Mouse (Mus musculus) brain, embryonic 18.5 days (tissue): ENCODE results near the gene Nfia.

Experiments used
- DNase-seq: peaks from one replicate; pipeline ENCODE4 v3.0.0-alpha.2; 2012; ENCODE audit warnings: low read depth, low spot score

The Nfia gene

DNA sequence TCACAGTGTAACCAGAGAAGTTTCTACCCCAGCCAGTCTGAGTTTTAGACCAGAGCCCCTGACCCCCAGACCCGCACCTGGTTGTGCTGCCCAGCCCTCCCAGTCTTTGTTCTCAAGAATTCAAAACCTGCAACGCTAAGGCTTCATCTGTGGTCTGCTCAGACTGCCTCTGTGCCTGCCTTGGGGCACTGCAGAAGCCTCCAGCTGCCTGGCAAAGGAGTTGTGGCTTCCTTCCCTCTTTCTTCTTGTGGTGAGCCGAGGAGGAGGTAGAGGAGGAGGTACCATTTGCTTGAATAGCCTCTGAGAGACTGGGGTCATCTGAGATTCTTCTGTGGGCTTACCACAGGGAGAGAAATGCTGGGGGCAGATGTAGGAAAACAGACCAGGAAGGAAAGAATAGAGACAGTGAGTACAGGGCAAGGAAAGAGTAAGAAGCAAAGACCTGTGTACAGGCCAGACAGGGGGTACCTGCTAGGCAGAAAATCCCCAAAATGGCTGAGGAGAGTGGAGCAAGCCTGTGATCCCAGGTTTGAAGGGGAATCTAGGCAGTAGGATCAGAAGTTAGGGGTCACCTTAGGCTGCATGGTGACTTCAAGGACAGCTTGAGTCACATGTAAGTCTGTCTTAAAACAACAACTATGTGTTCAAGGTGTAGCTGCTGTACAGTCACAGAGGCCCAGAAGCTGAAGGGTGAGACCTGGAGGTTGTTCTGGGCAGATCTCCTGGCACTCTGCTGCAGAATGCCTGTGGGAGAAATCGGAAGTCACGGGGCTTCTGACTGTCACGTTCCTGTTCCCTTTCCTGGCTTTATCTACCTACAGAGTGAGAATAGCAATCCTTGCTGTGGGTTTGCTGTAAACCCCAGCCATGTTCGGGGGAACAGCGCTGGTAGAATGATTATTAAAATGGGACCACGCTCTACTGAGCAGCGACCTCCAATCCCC, 328.9 kb downstream of the Nfia start:
- DNase-seq, result no peak

DNA sequence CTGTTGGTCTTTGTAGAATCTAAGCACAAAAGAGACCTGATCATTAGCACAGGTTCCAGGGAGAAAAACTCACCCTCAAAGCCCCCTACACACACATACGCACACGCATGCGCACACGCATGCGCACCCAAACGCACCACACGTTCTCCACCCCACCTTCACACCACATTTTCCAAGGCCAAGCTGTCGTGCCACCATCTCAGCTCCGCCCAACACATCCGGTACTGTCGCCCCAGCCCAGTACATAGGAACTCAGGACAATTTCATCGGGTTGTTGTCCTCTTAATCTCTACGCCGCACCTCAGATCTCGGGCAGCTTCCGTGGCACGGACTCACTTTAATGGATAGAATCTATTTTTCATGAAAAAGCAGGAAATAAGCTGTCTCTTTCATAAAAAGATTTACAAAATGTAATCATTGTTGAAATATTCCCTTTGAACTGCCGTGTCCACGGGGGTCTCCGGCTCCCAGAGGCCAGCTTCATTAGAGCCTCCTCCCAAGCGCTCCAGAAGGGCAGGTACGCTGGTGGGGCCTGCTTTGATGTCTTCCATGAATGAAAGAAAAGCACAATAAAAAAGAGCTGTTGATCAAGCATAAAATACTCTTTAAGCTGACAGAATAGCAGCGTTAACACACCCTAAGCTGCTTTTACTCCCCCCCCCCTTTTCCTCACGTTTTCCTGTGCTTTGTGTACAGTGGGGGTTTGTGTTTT, 330.2 kb downstream of the Nfia start:
- DNase-seq, result peak; percentile 39

DNA sequence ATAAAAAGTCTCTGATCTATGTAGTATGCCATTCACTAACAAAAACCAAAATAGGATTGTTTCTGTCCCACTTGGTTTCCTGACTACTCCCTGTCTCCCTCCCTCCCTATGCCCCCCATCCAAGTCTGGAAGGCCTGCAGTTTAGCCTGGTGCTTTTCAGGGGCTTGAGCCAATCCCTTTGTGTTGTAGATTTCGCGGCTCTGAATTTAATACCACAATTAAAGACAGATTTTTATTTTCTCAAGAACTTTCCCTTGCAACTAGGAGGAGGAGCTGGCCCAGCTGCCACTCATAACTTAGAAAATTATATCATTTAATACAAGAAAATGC, 330.8 kb downstream of the Nfia start:
- DNase-seq, result no peak

DNA sequence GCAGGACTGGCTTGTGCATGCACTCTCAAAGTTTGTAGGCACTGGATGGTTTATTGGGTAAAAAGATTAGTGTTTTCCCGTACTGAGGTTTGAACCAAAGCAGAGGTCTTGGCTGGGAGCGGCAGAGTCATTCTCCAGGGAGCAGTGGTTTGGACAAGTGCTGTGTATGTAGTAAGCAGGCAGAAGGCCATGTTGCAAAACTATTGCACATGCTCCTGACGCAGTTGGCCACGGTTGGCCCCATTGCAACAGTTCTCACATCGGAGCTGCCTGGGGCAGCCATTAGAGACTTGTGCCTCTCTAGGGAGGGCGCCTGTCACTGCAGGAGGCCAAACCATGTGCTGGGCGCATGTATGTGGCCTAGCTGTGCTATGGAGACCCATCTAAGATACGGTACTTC, 331.6 kb downstream of the Nfia start:
- DNase-seq, result no peak

DNA sequence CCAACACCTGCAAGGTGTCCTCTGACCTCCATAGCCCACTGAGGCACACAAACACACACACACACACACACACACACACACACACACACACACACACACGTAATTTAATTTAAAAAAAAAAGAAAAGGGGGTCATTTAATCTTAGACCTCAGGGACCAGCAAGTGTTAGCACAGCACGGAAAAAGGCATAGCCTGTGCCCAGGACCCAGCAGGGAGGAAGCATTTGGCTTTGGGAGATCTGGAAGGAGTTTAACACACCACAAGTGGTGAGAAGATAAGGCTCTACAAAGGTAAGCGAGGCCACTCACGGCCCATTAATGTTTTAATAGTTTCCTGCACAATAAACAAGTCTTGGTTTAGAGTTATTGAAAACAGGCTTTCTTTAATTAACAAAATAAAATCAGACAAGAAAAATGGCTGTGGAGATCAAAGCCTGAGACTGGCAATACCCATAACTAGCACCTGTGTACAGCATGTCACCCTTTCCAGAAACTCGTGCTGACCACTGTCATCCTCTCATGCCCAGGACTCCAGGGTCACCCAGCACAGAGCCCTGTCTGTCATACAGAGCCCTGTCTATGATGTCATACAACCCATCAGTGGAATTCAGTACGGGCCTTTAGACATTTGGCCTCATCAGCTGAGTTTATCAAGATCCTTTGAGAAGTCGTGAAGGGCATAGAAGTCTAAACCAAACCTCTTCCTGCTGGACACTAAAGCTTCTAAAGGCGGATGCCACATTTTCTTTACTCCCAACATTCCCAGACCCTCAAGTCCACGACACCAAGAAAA, 332.6 kb downstream of the Nfia start:
- no peak for DNase-seq

DNA sequence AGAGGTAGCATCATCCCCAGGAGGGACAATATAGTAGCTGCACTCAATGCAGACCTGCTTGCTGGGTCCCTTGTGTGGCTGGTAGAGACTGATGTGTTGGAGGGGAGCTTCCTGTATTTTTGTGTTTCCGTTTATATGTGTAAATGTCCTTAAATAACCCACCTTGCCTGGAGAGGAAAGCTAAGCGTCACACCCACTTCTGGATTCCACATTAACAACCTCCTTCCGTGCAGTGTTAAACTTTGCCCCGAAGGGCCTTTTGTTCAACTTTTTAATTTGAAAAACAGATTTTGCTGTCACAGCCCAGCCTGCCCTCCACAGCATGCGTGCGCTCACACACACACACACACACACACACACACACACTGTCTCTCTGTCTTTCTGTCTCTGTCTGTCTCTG, 333.4 kb downstream of the Nfia start:
- no peak for DNase-seq

DNA sequence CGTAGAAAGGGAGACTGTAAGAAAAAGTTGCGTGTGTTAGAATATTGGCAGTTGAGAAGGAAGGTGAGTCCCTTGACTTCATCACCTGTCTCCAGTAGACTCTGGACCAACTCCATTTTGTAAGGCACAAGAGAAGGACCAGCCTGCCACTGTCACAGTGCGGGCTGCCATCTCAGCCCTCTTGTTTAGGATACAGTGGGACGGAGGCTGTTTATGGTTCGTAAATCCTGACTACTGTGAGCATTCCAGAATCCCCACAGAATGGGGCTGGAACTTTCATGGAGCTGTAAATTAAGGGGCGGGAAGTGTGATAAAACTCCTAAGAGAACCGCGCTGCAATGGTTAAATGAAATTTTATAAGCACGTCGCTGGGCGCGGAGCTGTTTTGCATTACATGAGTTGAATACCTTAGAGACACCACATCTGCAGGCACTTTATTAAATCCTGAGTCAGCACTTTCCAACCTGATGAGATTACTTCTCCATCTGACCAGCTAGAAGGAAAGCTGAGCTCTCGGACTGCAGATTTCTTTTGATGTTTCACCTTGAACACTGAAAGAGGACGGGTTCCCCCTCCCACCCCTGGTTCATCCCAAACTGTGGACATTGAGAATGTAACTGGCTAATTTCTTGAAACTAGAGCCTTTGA, 334.0 kb downstream of the Nfia start:
- DNase-seq, result no peak

DNA sequence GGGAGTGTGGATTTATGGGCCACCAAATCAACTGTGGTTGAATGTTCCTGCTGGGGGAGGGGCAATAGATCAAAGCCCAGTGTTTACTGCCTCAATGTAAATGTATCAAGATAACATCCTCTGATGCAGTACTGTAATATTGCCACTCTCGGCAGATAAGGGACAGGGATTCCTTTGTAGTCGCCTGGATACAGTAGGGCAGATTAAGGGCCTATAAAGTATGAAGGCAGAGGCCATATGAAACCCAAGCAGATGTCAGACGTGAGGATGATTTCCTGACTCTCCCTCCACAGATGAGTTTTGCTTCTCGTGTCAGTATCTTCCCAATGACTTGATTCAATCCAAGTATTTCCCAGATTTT, 334.5 kb downstream of the Nfia start:
- no peak for DNase-seq

DNA sequence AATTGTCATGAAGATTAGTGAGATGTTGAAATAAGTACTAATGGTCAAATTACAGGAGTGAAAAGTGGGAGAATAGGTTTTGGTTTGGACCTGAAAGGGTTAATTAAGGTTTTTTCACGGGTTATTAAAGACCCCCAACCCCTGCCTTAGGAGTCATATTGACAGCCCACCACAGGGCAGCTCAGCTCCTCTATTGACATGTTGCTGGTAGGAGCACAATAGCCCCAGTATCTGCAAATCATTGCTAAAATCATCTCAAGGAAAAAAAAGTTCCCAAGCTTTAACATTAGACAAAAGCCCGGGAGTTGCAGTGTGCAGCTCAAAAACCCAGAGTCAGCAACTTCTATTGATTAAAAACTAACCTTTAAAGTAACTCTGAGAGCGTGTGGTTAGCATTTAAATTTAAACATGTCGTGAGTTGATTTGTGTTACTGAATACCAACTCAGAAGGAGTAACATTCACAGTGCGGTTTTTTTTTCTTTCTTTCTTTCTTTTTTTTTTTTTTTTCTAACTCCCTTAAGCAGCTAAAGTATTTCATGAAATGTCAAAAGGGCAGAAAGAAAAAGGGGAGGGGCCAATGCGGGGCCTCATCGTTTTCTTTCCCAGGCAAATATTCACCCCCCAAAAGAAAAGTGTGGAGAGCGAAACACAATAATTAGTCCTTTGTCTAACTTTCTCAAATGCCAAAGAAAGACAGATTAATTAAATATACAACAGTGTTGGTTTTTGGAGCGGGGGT, 335.6 kb downstream of the Nfia start:
- no peak for DNase-seq

DNA sequence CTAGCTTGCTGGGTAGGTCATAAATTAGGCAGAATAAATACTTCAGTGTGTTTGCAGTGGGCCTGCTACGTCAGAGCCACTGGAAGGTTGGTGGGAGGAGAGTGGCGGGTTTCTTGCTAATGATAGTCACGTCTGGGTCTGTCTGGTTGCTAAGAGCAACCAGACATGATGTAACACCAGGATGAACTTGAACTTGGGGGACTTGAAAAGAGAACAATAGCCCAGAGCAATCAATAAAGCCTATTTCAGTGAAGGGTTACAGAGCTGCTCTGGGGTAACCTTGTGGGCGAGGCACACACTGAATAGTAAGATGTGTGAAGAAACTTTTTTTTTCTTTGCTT, 336.1 kb downstream of the Nfia start:
- peak; percentile 60 for DNase-seq

DNA sequence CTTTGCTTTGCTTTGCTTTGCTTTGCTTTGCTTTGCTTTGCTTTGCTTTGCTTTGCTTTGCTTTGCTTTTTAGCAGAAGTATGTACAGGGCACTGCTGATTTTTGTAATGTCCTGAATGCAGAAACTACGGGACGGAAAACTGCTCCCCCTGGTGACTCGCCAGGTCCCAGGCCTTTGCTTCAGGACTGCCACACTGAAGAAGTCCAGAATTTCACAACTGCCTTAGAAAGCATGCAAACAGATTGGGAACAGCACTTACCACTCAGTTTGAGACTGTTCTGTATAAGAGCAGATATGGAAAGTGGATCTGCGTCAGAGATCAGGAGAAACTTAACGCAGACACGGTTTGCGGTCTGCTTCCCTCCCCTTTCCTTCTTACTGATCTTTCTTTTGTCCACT, 336.5 kb downstream of the Nfia start:
- peak; percentile 49 for DNase-seq

DNA sequence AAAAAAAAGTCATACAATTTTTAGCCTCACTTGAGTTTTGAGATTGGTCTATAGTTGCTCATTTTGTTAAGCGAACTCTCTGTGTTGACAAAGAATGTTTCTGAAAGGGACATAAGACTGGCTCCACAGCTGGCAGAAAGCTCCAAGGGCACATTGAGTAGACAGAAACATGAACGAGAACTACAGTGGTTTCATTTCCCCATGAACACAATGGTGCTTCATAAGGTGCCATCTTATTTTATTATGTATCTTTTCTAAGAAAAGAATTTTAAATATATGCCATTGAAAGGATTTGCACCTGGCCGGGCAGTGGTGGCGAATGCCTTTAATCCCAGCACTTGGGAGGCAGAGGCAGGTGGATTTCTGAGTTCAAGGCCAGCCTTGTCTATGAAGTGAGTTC, 337.4 kb downstream of the Nfia start:
- DNase-seq, result no peak

DNA sequence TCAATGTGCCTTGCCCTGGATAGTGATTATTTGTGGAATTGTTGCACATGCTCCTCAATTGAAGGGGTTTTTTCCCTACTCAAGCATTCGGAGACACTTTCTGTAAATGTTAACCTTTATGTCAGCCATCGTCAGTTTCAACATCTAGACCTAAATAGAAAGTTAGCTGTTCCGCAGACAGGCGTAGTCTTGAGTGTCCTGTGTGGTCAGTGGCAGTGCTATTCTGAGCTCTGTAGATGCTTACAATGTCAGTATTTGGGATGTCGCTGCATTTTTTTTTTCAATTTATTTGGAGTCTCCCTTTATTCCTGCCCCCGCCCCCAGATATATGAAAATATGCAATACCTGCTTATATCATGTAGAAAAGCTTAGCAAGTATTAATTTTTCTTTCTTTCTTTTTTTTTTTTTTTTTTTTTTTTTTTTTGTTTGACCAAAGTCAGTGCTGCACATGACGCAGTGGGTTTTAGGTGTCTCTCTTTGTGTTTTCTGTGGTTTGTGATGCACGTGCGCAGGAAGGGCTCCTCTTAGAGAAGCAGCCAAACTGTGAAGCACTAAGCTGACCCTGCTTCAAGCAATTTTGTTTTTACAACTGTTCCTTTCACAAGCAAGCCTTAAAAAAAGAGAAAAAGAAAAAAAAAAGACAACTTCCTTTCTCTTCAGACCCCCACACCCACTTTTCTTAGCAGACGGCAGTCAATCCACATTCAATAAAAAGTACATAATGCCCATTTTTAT, 340.9 kb downstream of the Nfia start:
- DNase-seq, result no peak

DNA sequence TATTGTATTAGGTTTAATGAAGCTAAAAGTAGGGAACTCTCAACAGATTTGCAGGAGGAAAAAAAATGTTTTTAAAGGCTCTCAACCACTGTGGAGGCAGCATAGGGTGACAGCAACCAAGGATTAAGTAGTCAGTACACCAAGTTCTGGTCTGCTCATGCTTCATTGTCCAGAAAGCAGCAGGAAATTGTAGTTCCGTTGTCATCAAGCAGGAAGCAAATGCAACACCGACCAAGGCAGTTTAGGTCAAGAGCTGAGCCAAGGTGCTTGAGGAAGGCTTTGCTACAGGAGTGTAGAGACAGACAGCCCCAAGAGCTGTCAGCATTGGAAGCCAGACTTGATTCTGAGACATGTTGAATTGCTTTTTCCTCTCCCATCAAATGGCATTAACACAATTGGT, 342.4 kb downstream of the Nfia start:
- DNase-seq, result no peak

DNA sequence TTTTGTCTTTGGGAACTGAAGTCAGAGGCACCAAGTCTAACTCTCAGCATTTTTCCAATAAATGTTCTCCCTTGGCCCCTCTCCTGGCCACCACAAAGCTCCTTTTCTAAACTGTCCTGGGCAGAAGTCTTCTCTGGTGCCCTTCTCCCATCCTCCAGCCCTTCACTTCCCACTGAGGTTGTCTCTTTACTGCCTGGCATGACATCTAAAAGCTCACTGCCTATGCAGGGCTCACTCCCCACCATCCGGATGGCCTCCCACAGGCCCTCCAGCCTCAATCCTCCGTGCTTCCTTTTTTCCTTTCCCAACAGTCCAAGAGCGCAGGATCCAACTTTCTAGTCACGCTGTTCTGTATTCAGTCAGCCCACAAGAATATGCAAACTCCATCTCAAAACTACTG, 342.9 kb downstream of the Nfia start:
- DNase-seq, result no peak

DNA sequence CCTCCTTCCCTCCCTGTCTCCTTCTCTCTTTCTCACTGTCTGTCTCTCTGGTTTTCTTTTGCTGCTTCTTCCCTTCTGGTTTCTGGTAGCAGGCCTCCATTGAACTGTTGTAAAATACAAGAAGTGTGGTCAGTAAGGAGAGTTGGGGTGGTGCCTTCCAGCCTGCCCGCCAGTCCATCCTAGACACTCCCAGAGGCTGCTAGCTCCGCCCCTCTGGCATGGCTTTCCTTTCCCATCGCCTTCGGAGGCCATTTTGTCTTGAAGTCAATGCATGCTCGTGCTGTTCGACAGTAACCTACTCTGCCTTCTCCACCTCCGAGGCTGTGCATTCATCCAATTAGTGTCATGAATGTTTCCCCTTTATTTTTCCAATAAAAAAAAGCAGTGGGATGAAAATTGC, 343.5 kb downstream of the Nfia start:
- DNase-seq, result no peak

DNA sequence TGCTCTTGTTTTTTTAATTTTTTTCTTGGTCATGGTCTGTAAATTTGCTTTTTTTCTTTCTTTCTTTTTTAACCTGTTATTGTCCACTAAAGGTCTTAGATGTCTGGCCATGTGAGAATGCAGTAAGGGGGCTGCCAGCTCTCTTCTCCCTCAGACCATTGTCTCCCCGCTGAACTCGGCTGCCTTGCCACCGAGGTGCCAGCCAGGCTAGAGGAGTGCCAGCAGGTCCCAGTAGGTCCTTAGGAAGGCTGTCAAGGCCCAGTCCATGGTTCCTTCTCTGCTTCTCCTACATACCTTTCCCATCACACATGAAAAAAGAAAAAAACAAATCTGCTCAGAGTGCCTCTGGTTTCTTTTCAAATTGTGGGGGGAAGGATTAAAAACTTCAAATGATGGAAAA, 345.6 kb downstream of the Nfia start:
- DNase-seq, result no peak

DNA sequence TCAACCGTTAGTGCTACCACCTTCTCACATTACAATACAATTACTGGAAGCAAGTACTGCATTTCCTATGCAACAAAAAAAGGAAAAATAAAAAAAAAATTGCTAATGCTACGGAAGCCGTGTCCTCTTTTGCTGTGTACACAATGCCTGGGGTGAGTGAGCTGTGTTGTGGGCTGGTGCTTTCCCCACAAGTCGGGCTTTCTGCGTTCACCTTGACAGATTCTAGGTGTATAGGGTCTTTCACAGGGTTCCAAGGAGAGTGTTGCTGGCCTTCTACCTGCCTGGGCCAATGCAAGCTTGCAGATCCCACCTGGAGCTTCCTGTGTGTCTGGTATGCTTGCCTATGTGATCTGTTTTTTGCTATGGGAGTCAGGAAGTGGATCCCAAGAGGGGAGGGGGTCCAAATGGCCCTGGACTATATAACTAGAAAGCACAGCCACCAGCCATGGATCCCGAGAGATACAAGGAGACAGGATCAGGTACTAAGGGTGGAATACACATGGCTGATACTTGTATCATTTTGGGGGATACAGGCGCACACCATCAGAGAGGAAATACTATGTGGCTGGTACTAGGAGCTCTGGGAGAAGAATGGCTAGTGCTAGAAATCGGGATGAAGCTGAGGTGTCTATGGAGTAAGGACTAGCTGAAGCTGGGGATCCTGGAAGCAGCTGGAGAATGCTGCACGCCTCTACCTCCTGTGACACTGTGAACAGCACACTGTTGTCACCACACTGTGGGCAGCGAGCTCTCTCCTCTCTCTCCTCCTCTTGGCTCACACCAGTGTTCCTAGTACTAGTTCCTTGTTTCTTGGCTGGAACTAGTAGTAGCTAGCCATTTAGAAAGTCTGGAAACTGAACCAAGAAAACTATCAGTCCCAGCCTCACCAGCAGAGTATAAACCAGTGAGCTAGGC, 346.5 kb downstream of the Nfia start:
- DNase-seq, result no peak

DNA sequence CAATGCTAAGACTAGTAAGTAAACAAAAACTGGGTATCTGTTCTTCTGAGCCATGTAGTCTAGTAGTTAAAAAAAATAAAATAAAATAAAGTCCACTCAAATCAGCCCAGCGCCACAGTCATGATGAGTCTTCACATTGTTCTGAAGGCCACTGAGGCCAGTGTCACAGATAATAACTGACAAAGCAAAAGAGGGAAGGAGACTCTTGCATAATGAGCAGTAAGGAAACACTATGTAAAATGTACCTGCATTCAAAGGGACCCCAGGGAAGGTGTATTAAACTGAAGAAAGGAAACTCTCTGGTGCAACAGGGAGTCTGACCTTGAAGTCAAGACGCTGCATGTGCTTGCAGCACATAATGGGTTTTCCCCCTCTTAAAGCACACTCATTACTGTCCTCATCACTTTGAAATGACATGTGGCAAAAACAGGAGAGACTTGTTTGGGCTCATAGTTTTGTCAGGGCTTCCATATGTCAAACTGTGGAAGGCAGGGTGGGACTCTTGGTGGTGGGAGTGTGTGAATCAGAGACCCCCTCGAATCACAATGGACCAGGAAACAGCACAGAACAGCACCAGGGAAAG, 347.5 kb downstream of the Nfia start:
- DNase-seq, result no peak
